Mouse (Mus musculus): Measurements from ENCODE around the gene Mpped2.

- TF ChIP-seq CTCF (IDR thresholded peaks at IDR 0.05; ENCODE audit: low read depth, low read length) = no peak
- TF ChIP-seq POLR2A (IDR thresholded peaks at IDR 0.05; ENCODE audit: insufficient read depth, low read length) = no peak
- no peak for TF ChIP-seq EP300 (IDR thresholded peaks at IDR 0.05; ENCODE audit: insufficient read depth, low read depth, low read length)
Measured at GRCm38 (mm10) chr2:106873166-106873565, 180.1 kb downstream of the Mpped2 start.
